12 mouse cellular contexts compared by ENCODE assay signal in the genomic region with DNA sequence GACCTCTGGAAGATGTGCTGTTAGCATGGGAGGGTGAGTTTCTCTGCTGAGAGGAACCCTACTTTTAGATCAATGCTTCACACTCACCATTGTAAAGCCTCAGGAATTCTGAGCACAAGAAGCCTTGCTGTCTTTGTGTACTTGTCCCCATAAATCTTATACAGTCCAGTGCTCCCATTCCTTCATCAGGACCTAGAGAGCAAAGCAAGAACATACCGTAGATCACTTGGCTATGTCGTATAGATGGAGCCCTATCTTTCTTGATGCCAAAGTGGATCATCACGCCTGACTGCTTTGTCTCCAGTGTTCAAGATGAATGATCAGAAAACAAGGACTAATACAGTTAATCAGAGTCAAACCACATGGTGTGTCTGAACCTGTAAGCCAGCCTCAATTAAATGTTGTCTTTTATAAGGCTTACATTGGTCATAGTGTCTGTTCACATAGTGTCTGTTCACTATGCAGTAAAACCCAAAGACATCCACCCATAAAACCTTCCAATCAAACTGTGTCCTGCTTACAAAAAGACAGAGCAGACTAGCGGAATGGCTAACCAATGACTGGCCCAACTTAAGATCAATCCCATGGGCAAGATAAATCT.
"Had no signal": no experiment of that assay in that cellular context is flagged by ENCODE, and none has a peak within 500 bp of the region (broad histone marks: within the 10 kb centered on the region; RNA-seq: fewer than 3 reads in every experiment).

No protein-coding gene starts in this region.

- H3K36me3 ChIP-seq: limb, embryonic 10.5 days; liver, embryonic 15.5 days; midbrain, embryonic 10.5 days; midbrain, embryonic 15.5 days had no signal

- ATAC-seq: lung, postnatal 0 days; midbrain, embryonic 15.5 days had no signal

- H3K27ac ChIP-seq: left cerebral cortex, adult 2 months; limb, embryonic 10.5 days; liver, embryonic 15.5 days; midbrain, embryonic 10.5 days; midbrain, embryonic 15.5 days; stomach, postnatal 0 days had no signal

- H3K9ac ChIP-seq: liver, embryonic 15.5 days; midbrain, embryonic 15.5 days had no signal

- DNase-seq: kidney, adult 9 months; lung, adult 2 months; lung, postnatal 36 days; thymus, postnatal 4 days had no signal

- H3K4me3 ChIP-seq: left cerebral cortex, adult 2 months; limb, embryonic 10.5 days; liver, embryonic 15.5 days; midbrain, embryonic 10.5 days; midbrain, embryonic 15.5 days had no signal

- H3K9me3 ChIP-seq: limb, embryonic 10.5 days; liver, embryonic 15.5 days; midbrain, embryonic 10.5 days; midbrain, embryonic 15.5 days had no signal

- H3K4me1 ChIP-seq: liver, embryonic 15.5 days; midbrain, embryonic 10.5 days; midbrain, embryonic 15.5 days had no signal

- H3K4me2 ChIP-seq: liver, embryonic 11.5 days; liver, embryonic 15.5 days; midbrain, embryonic 15.5 days had no signal

- H3K27me3 ChIP-seq: liver, embryonic 15.5 days; midbrain, embryonic 15.5 days had no signal
